Mouse (Mus musculus): ENCODE data around the gene Pm20d1.
A peak's percentile ranks its signal among the peaks of the same experiment; 100 is the strongest.

Gene Pm20d1

GRCm38 (mm10) chr1:131828297-131829126 lies 31.3 kb downstream of the Pm20d1 start:
- DNase-seq (ENCODE audit: low spot score) = no peak

GRCm38 (mm10) chr1:131829279-131829678 lies 32.1 kb downstream of the Pm20d1 start:
- DNase-seq (ENCODE audit: low spot score) = no peak

GRCm38 (mm10) chr1:131830561-131830960 lies 33.4 kb downstream of the Pm20d1 start:
- no peak for DNase-seq (ENCODE audit: low spot score)

GRCm38 (mm10) chr1:131830971-131831641 lies 33.9 kb downstream of the Pm20d1 start:
- no peak for DNase-seq (ENCODE audit: low spot score)

- DNase-seq (ENCODE audit: low spot score) = no peak
Observed at GRCm38 (mm10) chr1:131837035-131837434, 39.9 kb downstream of the Pm20d1 start.

- no peak for DNase-seq (ENCODE audit: low spot score)
Observed at GRCm38 (mm10) chr1:131838542-131838941, 41.4 kb downstream of the Pm20d1 start.

- DNase-seq (ENCODE audit: low spot score) = no peak
Observed at GRCm38 (mm10) chr1:131839279-131839678, 42.1 kb downstream of the Pm20d1 start.

- no peak for DNase-seq (ENCODE audit: low spot score)
Observed at GRCm38 (mm10) chr1:131842221-131842620, 45.0 kb downstream of the Pm20d1 start.

GRCm38 (mm10) chr1:131843758-131844157 lies 46.6 kb downstream of the Pm20d1 start:
- DNase-seq (ENCODE audit: low spot score) = no peak

- no peak for DNase-seq (ENCODE audit: low spot score)
Observed at GRCm38 (mm10) chr1:131844883-131845282, 47.7 kb downstream of the Pm20d1 start.

- DNase-seq (ENCODE audit: low spot score) = peak; percentile 37
Observed at GRCm38 (mm10) chr1:131846255-131846654, 49.1 kb downstream of the Pm20d1 start.

- DNase-seq (ENCODE audit: low spot score) = no peak
Observed at GRCm38 (mm10) chr1:131861811-131862210, 64.6 kb downstream of the Pm20d1 start.

- no peak for DNase-seq (ENCODE audit: low spot score)
Observed at GRCm38 (mm10) chr1:131865596-131865995, 68.4 kb downstream of the Pm20d1 start.

- DNase-seq (ENCODE audit: low spot score) = no peak
Observed at GRCm38 (mm10) chr1:131866304-131866999, 69.3 kb downstream of the Pm20d1 start.

GRCm38 (mm10) chr1:131867093-131867945 lies 70.1 kb downstream of the Pm20d1 start, which contains the start of gene Rab29:
Gene Rab29, plus strand, starts transcription at chr1:131867224.
- peak; percentile 79 for DNase-seq (ENCODE audit: low spot score)

- DNase-seq (ENCODE audit: low spot score) = no peak
Observed at GRCm38 (mm10) chr1:131867946-131868290, 70.7 kb downstream of the Pm20d1 start.

- DNase-seq (ENCODE audit: low spot score) = no peak
Observed at GRCm38 (mm10) chr1:131869561-131869960, 72.4 kb downstream of the Pm20d1 start.
